Mouse (Mus musculus): ENCODE data around the gene Zbtb7a.

Gene Zbtb7a

DNA sequence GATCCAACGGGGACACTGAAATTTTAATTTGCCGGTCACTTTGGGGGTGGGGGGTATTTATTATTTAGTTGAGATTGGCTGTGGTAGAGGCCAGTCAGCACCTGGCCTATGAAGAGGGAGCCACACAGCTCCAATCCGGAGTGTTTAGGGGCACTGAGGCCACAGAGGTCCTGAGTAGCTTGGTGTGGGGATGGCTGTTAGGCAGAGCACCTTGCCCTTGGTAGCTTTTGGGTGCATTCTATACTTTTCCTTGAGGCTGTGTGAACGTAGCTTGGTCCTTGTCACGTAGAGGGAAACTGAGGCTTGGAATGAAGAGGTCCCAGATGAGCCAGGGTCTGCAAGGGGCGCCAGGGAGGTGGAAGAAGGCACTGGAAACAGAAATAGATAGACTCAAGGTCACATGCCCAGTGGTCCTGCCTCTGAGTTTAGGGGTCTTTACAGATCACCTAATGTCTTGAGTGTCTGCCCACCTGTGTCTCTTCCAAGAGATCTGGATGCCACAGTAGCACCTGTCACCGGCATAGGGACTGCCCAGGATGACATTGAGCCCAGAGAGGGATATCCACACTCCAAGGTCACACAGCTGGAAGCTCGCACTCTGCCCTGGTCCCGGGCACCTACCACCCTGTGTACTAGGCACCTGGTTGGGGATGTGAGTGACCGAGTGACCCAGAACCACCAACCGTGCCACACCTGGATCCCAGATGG, 4.0 kb downstream of the Zbtb7a start:
- DNase-seq (ENCODE audit: low spot score in 2 of 2): no peak

DNA sequence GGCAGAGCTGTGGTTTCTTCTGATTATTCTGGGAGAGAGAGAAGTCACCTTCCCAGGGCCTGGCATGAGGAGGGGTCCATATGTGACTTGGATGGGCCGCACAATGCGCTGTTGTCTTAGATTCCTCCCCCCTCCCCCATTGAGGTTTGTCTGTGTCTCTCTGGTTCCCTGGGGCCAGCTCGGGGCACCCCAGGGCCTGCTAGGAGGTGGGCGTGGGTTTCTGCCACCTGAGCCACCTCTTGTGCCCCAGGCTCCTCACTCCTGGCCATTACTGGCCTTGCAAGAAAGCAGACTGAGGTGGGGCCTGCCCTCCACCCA, 4.5 kb downstream of the Zbtb7a start:
- no peak for DNase-seq (ENCODE audit: low spot score in 2 of 2)

DNA sequence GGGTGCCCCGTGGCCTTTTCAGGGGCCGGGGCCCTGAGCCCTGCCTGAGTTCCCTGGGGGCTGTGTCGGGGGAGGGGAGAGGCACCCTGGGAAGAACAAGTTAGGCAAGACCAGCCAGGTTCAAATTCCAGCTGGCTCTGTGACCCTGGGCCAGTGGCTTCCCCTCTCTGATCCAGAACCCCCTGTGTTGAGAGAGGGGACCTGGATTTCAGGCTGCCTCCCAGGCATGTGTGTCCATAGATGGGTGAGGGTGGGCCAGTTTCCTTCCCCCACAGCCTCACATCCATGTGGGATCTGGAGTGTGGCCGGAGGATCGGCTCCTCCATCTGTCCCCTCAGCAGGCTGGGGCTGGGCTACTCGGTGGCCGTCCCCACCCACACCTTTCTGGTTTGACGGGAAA, 5.0 kb downstream of the Zbtb7a start:
- no peak for DNase-seq (ENCODE audit: low spot score in 2 of 2)

GRCm38 (mm10) chr10:81140717-81141454, 5.9 kb downstream of the Zbtb7a start:
- no peak for DNase-seq (ENCODE audit: low spot score in 2 of 2)

DNA sequence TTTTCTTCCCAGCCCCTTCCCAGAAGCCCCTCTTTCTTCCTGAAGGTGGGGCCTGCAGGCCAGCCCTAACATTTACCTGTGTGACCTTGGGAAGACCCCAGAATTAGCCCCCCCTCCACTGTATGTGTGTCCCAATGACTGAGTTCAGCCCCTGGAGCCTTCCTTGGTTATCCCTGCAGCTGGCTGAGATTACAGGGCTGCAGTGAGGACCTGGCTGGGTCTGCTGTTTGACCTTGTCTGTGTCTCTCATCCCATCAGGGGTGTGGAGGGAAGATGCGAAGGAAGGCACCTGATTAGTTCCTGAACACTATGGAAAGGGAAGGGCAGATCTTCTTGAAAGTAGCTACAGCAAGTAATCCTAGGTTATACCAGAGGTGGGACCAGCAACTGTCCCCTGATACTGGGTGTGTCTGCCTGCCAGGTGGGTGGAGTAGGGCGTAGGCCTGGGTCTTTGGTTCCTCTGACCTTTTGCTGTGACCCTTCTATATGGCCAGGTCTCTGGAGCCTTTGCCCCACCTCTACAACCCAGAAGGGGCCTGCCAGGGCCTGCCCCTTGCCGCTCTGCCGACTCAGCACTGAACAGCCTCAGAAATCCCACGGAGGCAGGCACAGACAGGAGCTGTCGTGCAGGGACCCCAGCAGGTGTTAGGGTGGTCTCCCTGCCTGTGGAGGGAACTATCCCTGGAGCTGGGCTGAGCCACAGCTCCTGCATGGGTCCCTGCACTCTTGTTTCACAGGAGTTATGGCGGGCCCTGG, 6.6 kb downstream of the Zbtb7a start:
- no peak for DNase-seq (ENCODE audit: low spot score in 2 of 2)

- no peak for DNase-seq (ENCODE audit: low spot score in 2 of 2)
Measured at GRCm38 (mm10) chr10:81142551-81142981, 7.5 kb downstream of the Zbtb7a start.

DNA sequence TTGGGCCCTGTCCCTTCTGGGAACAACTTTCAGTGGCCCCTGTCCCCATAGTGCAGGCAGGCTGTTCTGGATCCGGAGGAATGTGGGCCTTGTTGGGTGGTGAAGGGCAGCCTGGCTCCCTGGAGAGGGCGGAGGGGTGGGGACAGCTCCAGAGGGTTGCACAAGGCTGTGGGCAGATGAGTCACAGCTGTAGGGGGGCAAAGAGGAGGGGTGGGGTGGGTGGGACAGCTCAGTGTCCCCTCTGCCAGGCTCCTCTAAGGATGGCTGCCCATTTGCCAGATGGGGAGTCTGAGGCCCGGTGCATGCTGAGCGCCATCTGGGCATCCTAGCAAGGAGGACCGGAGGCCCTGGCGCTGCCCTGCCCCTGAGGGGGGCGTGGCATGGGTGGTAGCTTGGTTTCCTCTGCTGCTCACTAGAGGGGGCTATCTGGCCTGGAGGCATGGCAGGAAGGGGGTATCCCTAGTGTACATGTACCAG, 8.2 kb downstream of the Zbtb7a start:
- no peak for DNase-seq (ENCODE audit: low spot score in 2 of 2)

GRCm38 (mm10) chr10:81143845-81144437, 8.9 kb downstream of the Zbtb7a start:
- no peak for DNase-seq (ENCODE audit: low spot score in 2 of 2)

GRCm38 (mm10) chr10:81144667-81145066, 9.6 kb downstream of the Zbtb7a start:
- DNase-seq (ENCODE audit: low spot score in 2 of 2): no peak

DNA sequence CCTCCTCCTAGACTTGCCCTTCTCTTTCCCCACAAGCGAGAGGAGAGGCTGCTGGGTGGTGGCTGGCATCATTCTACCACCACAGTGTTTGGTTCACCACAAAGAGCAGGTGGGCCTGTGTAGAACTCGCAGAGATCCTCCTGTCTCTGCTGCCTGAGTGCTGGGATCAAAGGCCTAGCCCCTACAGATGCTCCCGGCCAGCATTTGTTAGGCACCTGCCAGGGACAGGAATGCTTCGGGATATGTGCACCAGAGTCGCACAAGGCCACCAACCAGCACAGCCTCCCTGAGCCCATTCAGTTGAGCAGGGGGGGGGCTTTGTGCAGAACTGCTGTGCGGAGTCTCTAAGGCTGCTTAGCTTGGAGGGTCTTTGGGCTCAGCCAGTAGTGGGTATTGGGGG, 10.3 kb downstream of the Zbtb7a start:
- DNase-seq (ENCODE audit: low spot score in 2 of 2): no peak

GRCm38 (mm10) chr10:81145778-81146177, 10.8 kb downstream of the Zbtb7a start:
- DNase-seq (ENCODE audit: low spot score in 2 of 2): no peak

DNA sequence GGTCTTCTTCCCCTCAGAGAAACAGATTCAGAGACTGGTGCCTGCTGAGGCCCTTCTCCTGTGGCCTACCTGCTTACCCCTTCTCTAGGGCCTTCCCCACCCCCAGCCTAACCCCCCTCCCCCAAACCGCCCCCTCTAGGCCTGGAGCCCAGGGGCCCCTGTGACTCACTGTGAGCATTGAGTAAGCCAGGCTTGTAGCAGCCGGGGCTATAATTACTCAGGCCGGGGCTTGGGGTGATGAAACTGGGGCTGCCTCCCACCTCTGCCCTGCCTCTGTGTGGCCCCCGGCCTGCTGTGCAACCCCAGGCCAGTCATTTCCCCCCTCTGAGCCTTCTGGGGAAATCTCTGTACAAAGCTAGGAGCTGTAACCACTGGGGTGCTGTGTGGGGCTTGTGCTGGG, 11.3 kb downstream of the Zbtb7a start:
- no peak for DNase-seq (ENCODE audit: low spot score in 2 of 2)

- no peak for DNase-seq (ENCODE audit: low spot score in 2 of 2)
Measured at GRCm38 (mm10) chr10:81151261-81151660, 16.2 kb downstream of the Zbtb7a start.

GRCm38 (mm10) chr10:81152609-81153008, 17.6 kb downstream of the Zbtb7a start:
- DNase-seq (ENCODE audit: low spot score in 2 of 2): no peak

- no peak for DNase-seq (ENCODE audit: low spot score in 2 of 2)
Measured at GRCm38 (mm10) chr10:81154313-81154712, 19.3 kb downstream of the Zbtb7a start.

DNA sequence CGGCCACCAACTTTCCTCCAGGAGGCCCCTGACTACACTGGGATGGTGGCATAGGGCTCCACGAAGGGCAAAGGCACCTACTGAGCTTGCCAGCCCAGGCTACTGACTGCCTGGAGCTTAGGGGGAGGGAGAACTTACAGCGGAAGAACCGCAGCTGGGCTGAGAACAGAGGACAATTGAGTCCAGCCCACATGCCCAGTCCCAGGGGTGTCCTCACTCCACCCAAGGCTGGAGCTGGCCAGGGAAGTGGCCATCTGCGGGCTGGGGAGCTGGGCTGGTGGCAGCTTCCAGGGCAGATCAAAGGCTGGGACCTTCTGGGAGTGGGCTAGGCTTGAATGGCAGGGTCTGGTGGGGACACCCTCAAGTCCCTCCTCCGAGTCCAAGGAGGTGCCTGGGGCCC, 19.7 kb downstream of the Zbtb7a start:
- DNase-seq (ENCODE audit: low spot score in 2 of 2): no peak

DNA sequence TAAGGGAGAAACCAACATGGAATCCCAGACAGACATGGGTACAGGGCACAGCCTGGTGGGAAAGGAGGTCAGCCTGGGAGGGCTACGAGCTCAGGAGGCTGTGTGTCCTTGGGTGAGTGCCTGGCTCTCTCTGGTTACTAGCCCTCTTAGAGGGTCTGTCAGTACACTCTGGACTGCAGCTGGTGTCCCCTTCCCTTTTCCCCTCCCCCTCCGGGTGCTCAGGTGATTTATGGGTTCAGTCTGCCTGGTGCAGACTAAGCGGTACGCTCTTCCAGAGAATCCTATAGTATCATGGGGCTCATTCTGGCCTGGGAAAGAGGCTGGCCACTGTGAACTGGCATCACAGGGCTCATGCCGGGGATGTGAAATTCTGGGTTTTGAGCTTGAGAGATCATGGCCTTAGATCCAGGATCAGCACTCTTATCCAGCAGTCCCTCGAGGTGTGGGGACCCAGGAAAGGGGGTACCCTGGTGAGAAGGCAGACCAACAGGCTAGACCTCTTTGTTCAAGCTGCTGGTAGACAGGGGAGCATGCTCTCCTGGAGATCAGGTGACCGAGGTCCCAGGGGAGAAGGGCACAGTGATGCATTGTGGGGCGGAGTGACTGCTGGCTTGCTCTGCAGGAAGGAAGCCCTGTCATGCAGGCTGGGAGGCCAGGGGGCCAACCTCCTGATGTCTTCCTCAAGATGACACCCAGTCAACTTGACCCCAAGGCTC, 26.7 kb downstream of the Zbtb7a start:
- no peak for DNase-seq (ENCODE audit: low spot score in 2 of 2)

- no peak for DNase-seq (ENCODE audit: low spot score in 2 of 2)
Measured at GRCm38 (mm10) chr10:81162318-81162652, 27.3 kb downstream of the Zbtb7a start.

DNA sequence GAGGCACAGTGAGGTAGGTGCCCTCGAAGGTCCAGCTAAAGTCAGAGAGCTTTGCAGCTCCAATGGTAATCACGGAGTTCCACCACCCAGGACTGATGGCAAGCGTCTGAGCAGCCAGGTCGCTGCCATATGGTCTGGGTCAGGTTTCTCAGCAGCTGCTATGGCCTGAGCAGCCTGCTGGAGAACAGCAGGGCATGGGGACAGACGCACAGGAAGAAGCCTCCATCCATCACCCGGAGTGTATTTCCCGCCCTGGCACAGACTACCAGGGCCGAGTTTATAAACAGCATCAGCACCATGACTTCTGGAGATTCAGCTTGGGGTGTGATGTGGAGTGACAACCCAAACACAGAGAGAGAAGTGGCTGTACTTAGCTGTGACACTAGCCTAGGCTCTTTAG, 30.1 kb downstream of the Zbtb7a start:
- no peak for DNase-seq (ENCODE audit: low spot score in 2 of 2)

DNA sequence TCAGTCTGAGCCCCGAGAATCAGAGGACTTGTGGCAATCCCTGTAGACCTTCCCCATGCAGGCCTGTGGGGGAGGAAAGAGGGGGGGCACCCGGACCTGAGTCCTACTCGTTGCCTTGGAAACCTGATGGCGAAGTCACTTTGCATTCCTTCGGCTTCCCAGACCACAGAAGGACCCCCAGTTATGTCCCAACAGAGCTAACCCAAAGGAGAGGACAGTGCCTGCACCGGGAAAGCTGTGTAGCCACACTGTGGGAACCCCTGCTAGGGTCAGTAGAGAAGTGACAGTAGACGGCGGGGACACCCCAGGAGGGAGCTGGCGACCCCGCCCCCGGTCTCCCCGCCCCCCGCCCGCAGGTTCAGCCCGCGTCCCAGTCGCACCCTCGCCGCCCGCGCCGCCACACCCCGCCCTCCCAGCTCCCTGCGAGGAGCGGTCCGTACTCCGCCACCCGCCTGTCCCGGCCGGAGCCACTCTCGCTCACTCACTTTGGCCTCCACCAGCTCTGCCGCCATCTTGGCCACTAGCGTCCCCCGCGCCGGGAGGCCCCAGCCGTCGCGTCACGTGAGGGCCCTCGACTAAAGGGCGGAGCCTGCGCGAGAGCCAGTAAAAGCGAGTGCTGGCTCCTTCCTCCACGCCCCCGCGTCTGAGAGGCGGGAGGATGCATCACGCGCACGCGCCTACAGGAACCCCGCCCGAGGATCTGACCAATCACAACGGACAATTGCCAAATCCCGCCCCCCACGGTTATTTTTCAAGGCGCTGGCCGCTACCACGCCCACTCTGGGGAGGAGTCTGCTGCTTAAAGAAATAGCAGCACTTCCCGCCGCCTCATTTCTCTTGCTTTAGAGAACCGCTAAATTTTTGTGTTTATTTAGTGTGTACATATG, 32.4 kb downstream of the Zbtb7a start, which contains the start of gene Pias4:
TSS of gene Pias4 (minus strand) at position 724 of the 887 bp plus-strand sequence.
- DNase-seq (ENCODE audit: low spot score in 2 of 2): peak; percentile 100

- no peak for DNase-seq (ENCODE audit: low spot score in 2 of 2)
Measured at GRCm38 (mm10) chr10:81168087-81168431, 33.0 kb downstream of the Zbtb7a start.

All from frontal cortex, postnatal 10 days (tissue).